ENCODE assay signal across 10 mouse cellular contexts in the genomic region with DNA sequence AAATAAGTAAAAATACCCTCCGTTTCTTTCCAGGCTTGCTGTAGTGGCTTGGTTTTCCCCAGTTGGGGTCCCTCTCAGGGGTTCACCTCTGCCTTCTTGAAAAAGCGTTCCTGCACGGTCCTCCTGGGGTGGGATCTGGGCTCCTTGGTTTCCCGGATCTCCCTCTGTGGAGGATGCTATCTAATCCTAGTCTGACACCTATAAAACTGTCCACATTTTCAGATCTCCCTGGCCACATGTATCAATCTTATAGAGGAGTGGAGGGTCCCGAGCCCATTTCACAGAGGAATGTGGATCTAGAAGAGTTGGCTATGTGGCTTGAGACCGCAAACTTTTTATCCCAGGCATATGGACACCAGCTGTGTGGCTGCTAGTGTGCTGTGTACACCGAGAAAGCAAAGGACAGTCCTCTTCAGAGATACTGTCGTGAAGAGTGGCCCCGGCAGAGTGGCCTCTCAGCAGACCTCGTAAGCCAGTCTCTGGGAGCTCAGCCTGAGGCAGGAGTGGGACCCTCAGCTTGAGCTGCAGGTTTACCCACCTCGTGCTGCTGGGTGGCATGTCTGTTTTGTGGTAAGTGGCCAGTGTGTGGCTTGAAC. TPM values are rescaled to one million over a fixed set of nuclear protein-coding genes. Genes with fewer than 3 reads are reported as not detected.
DNase-seq lines count a peak whose midpoint lies in the region; ATAC-seq lines count a peak whose summit lies in the region.
"Had no signal": no experiment of that assay in that cellular context is flagged by ENCODE, and none has a peak within 500 bp of the region (broad histone marks: within the 10 kb centered on the region; RNA-seq: fewer than 3 reads in every experiment).

No protein-coding gene starts in this region.

- intact Hi-C loops in heart, postnatal 14 days (cut with DNase I): loop anchor here (2.0 to 10.0 kb wide), 5 partner anchors 61 to 175 kb away; partner anchors contain the start of gene Acsf3

- peak overlapping the region; percentile 77 for H3K4me3 ChIP-seq in heart, embryonic 13.5 days
- H3K4me3 ChIP-seq in forebrain, embryonic 13.5 days: 0 out of 2 replicates have a peak overlapping the region, but pooled peaks have one; percentile 73
- H3K4me3 ChIP-seq in intestine, embryonic 15.5 days (replicated peaks): 0 out of 2 replicates have a peak overlapping the region, but pooled peaks have one; percentile 67
- H3K4me3 ChIP-seq in midbrain, embryonic 15.5 days: peak overlapping the region; percentile 88

- no peak for DNase-seq in heart, postnatal 14 days
- no peak for DNase-seq in cerebellum, postnatal 25 days
- DNase-seq in layer of hippocampus, adult 9-10 months (ENCODE audit: low spot score): no peak

- peaks cover 47% of the 10 kb centered on the region for H3K4me1 ChIP-seq in heart, embryonic 13.5 days
- peaks cover 59% of the 10 kb centered on the region for H3K4me1 ChIP-seq in forebrain, embryonic 13.5 days
- H3K4me1 ChIP-seq in intestine, embryonic 15.5 days (replicated peaks): peaks cover 16% of the 10 kb centered on the region
- H3K4me1 ChIP-seq in midbrain, embryonic 15.5 days: peaks cover 53% of the 10 kb centered on the region

- no peak overlapping the region for H3K27ac ChIP-seq in heart, embryonic 13.5 days (replicated peaks)
- peak overlapping the region; percentile 94; the same call in 1 of the 2 replicates for H3K27ac ChIP-seq in forebrain, embryonic 13.5 days
- no peak overlapping the region for H3K27ac ChIP-seq in intestine, embryonic 15.5 days
- peak overlapping the region; percentile 95 for H3K27ac ChIP-seq in midbrain, embryonic 15.5 days
- H3K27ac ChIP-seq: macrophage had no signal

- peaks cover 88% of the 10 kb centered on the region for H3K27me3 ChIP-seq in heart, embryonic 13.5 days (replicated peaks)
- peaks cover 74% of the 10 kb centered on the region for H3K27me3 ChIP-seq in forebrain, embryonic 13.5 days
- peaks cover 60% of the 10 kb centered on the region for H3K27me3 ChIP-seq in intestine, embryonic 15.5 days (replicated peaks)
- no peaks in the 10 kb centered on the region for H3K27me3 ChIP-seq in midbrain, embryonic 15.5 days (replicated peaks)

- ATAC-seq in heart, embryonic 13.5 days (ENCODE audit: extremely low read depth, insufficient number of reproducible peaks, low FRiP score, low TSS enrichment): no peak
- no peak for ATAC-seq in forebrain, embryonic 13.5 days
- ATAC-seq in intestine, embryonic 15.5 days: no peak
- ATAC-seq in midbrain, embryonic 15.5 days (replicated peaks): no peak
- ATAC-seq in inflammation-experienced regulatory T-cells, adult 6 months: no peak

- H3K4me2 ChIP-seq in heart, embryonic 13.5 days: peak overlapping the region; percentile 99
- peak overlapping the region; percentile 81 for H3K4me2 ChIP-seq in forebrain, embryonic 13.5 days
- peak overlapping the region; percentile 97 for H3K4me2 ChIP-seq in intestine, embryonic 15.5 days (replicated peaks)
- H3K4me2 ChIP-seq in midbrain, embryonic 15.5 days: peak overlapping the region; percentile 77

- H3K9ac ChIP-seq in heart, embryonic 13.5 days: peak overlapping the region; percentile 86
- H3K9ac ChIP-seq in forebrain, embryonic 13.5 days: 0 out of 2 replicates have a peak overlapping the region, but pooled peaks have one; percentile 8
- no peak overlapping the region for H3K9ac ChIP-seq in intestine, embryonic 15.5 days
- H3K9ac ChIP-seq in midbrain, embryonic 15.5 days: 0 out of 2 replicates have a peak overlapping the region, but pooled peaks have one; percentile 17

- 20% methylated on average over 11 of the region's 11 CpGs for WGBS in heart, embryonic 13.5 days
- 30% methylated on average over 11 of the region's 11 CpGs for WGBS in forebrain, embryonic 13.5 days
- WGBS in intestine, embryonic 15.5 days: 31% methylated on average over 11 of the region's 11 CpGs
- WGBS in midbrain, embryonic 15.5 days: 29% methylated on average over 11 of the region's 11 CpGs

- H3K36me3 ChIP-seq in heart, embryonic 13.5 days: no peaks in the 10 kb centered on the region
- H3K36me3 ChIP-seq in forebrain, embryonic 13.5 days (ENCODE audit: poor library complexity, severe bottlenecking): no peaks in the 10 kb centered on the region
- no peaks in the 10 kb centered on the region for H3K36me3 ChIP-seq in intestine, embryonic 15.5 days
- no peaks in the 10 kb centered on the region for H3K36me3 ChIP-seq in midbrain, embryonic 15.5 days (replicated peaks)

- H3K9me3 ChIP-seq in heart, embryonic 13.5 days: no peaks in the 10 kb centered on the region
- H3K9me3 ChIP-seq in forebrain, embryonic 13.5 days (replicated peaks): no peaks in the 10 kb centered on the region
- H3K9me3 ChIP-seq in intestine, embryonic 15.5 days: no peaks in the 10 kb centered on the region
- H3K9me3 ChIP-seq in midbrain, embryonic 15.5 days: no peaks in the 10 kb centered on the region

RNA-seq across cellular contexts. Expression of gene Cbfa2t3, which starts 19.5 kb away (rescaled TPM):
- 4.2 and 4.8 TPM in 2 replicates for polyA plus RNA-seq in heart, embryonic 13.5 days (2015; fragmentation: Nextera tagmentation; extraction: Ambion mirVana)
- total RNA-seq in heart, postnatal 14 days (2021): 10 to 100 TPM; 22.1 to 25.3 TPM
- 12.4 and 13.9 TPM in 2 replicates for polyA plus RNA-seq in forebrain, embryonic 13.5 days (2015; fragmentation: Nextera tagmentation; extraction: Ambion mirVana)
- 4.6 and 4.7 TPM in 2 replicates for polyA plus RNA-seq in intestine, embryonic 15.5 days (2015; fragmentation: Nextera tagmentation; extraction: Ambion mirVana)
- polyA plus RNA-seq in midbrain, embryonic 15.5 days (2015; fragmentation: Nextera tagmentation; extraction: Ambion mirVana): 20.2 and 21.4 TPM in 2 replicates
- under 1 TPM; 0.31 to 0.54 (median 0.52) TPM for polyA plus RNA-seq in inflammation-experienced regulatory T-cells, adult 6 months (2017; shearing (Covaris generic))

RNA-seq across cellular contexts. Expression of gene Pabpn1l, which starts 56.9 kb away (rescaled TPM):
- not detected in 2 replicates for polyA plus RNA-seq in heart, embryonic 13.5 days (2015; fragmentation: Nextera tagmentation; extraction: Ambion mirVana)
- under 1 TPM in 1 of 2 experiments, not detected in 1; 0.20 TPM for total RNA-seq in heart, postnatal 14 days (2021)
- not detected in 2 replicates for polyA plus RNA-seq in forebrain, embryonic 13.5 days (2015; fragmentation: Nextera tagmentation; extraction: Ambion mirVana)
- not detected in 2 replicates for polyA plus RNA-seq in intestine, embryonic 15.5 days (2015; fragmentation: Nextera tagmentation; extraction: Ambion mirVana)
- not detected in 2 replicates for polyA plus RNA-seq in midbrain, embryonic 15.5 days (2015; fragmentation: Nextera tagmentation; extraction: Ambion mirVana)
- polyA plus RNA-seq in inflammation-experienced regulatory T-cells, adult 6 months (2017; shearing (Covaris generic)): not detected
- polyA plus RNA-seq: embryonic facial prominence, embryonic 11.5 days; macrophage had no signal

Comparison
In these comparisons a context has a peak if more than half of its experiments do, and no peak if none do; other contexts are left out.
1. H3K27ac ChIP-seq: peak in forebrain, embryonic 13.5 days (single experiment) and midbrain, embryonic 15.5 days (single experiment); none in heart, embryonic 13.5 days (single experiment) and intestine, embryonic 15.5 days (single experiment).
2. Peak in every context shown above with its lines, with median percentiles within 50 percentile points of each other: H3K4me2 ChIP-seq and H3K4me3 ChIP-seq.